Mouse (Mus musculus): ENCODE data around the gene Tspan5.

Tspan5 gene

GRCm38 (mm10) chr3:138741649-138742565, at the start of gene Tspan5:
TSS of gene Tspan5 (plus strand) at chr3:138742195.
- DNase-seq (ENCODE audit: inconsistent age in 2 of 2, low spot score in 1 of 2), result peak; percentile 89 to 93

DNA sequence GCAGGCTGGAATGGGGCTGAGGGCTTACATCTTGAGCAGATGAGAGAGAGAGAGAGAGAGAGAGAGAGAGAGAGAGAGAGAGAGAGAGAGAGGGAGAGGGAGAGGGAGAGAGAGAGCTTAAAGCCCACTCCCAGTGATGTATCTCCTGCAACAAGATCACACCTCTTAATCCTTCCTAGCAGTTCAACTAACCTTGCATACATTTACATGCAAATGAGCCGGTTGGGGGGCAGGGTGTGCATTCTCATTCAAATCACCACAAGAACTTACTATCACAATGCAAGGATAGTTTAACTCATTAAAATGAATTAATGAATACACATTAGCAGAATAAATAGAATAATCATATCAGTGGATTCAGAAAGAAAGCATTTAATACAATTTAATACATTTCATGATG, 49.7 kb upstream of the Tspan5 start:
- no peak for DNase-seq (ENCODE audit: inconsistent age in 2 of 2, low spot score in 1 of 2)

DNA sequence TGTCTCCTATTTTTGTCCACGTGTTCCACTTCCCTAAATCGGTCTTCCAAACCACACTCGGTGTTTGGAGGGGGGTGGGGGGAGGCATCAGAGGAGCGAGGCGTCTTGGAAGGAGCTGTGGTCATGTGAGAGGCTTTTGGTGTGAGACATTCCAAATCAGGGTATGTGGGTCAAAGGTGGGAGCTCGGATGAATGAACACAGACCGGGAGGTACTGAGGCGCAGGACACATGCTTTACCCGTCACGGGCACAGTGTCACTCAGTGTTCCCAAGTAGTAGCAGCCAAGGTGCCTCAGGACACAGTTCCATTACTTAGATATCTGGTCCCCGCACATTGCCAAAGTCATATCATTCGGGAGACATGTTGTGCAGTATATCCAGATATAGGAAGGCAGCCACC, 38.6 kb upstream of the Tspan5 start:
- DNase-seq (ENCODE audit: inconsistent age in 2 of 2, low spot score in 1 of 2), result no peak

DNA sequence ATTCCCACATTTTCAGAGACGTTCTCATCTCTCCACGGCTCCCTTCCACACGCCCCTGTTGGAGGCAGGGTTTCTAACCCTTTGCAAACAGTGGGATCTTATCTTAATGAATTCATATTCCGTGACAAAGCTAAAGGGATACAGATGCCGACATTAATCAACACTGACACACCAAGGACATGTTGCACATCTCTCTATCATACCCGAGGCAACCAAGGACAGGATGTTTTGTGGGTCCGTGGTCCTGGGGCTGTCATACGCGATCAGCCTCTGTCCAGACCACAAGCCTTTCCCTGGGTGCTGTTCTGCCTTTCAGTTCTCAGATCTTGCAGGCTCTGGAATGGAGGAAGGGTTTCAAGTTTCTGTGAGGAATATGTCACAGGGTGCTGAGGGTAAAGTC, 37.5 kb upstream of the Tspan5 start:
- peak; percentile 46 to 64 for DNase-seq (ENCODE audit: inconsistent age in 2 of 2, low spot score in 1 of 2)

DNA sequence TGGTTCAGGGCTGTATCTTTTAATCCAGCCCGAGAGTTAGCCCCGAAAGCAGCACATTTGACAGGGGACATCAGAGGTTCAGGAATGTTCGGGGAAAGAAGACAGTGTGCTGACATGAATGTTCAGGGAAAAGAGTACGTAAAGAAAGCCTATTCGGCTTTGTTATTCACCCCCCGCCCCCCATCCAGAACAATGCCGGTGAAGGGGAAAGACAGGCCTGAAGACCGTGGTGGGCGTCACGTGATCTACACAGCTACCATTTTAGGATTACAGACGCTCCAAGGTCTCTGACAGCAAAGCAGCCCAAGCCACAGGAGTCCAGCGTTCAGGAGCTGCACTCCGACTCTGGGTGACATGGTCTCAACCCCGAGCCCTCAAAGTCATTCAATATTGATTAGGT, 36.1 kb upstream of the Tspan5 start:
- no peak for DNase-seq (ENCODE audit: inconsistent age in 2 of 2, low spot score in 1 of 2)

GRCm38 (mm10) chr3:138709183-138709582, 32.8 kb upstream of the Tspan5 start:
- no peak for DNase-seq (ENCODE audit: inconsistent age in 2 of 2, low spot score in 1 of 2)

DNA sequence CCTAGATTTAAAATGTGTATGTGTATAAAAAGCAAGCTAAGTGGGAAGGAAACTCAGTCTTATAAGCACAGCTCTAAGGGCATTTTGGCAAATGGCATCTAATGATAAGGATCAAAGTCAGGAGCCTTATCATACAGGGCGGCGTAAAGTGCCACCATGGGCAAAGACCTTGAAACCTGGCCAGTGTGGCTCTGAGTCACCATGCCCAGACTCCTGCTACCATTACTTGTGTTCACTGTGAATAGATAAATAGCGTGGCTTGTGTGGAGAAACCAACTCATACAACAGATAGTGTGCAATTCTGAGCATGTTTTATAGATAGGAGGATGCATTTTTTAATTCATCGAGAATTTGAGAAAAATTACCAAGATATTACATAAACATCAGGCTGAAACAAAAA, 30.0 kb upstream of the Tspan5 start:
- DNase-seq (ENCODE audit: inconsistent age in 2 of 2, low spot score in 1 of 2), result peak; percentile 85 to 89

GRCm38 (mm10) chr3:138712452-138713140, 29.4 kb upstream of the Tspan5 start:
- DNase-seq (ENCODE audit: inconsistent age in 2 of 2, low spot score in 1 of 2), result no peak

GRCm38 (mm10) chr3:138713141-138713540, 28.9 kb upstream of the Tspan5 start:
- DNase-seq (ENCODE audit: inconsistent age in 2 of 2, low spot score in 1 of 2), result no peak

DNA sequence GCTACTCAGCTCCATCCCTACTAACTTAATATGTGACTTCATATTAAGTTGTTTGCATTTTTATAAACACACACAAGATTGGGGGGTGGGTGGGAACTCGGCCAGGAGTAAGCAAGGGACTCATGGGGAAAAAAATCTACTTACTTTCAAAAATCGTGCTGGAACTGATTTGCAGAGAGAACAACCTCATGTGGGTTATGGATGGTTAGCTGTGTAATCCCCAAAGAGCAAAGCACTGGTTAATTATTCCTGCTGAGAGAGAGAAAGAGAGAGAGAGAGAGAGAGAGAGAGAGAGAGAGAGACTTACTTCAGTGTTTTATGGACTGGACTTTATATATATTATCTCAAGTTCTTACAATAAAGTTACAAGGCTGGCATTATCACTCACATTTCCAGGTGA, 27.2 kb upstream of the Tspan5 start:
- DNase-seq (ENCODE audit: inconsistent age in 2 of 2, low spot score in 1 of 2), result no peak

DNA sequence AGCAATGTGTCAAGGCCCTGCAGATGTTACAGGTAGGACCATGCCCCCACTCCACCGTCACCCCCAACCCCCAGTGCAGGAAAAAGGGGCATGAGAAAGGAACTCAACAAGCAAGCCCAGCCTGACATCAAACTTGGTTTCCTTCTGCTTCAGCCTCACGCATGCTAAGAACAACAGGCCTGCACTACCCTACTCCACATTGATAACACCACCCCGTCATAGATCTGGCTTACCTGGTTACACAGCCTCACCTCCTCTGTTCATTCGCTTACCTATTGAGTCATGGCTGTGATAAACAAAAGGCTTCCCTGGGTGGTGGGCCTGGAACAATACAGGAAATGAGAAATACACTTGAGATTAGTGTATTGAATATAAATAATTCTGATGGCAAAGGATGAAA, 26.8 kb upstream of the Tspan5 start:
- DNase-seq (ENCODE audit: inconsistent age in 2 of 2, low spot score in 1 of 2), result no peak

- no peak for DNase-seq (ENCODE audit: inconsistent age in 2 of 2, low spot score in 1 of 2)
These were observed 25.0 kb upstream of the Tspan5 start for GRCm38 (mm10) chr3:138717040-138717439.

- DNase-seq (ENCODE audit: inconsistent age in 2 of 2, low spot score in 1 of 2), result peak; percentile 52 to 54
These were observed 19.8 kb upstream of the Tspan5 start for GRCm38 (mm10) chr3:138722152-138722551.

GRCm38 (mm10) chr3:138727571-138727970, 14.4 kb upstream of the Tspan5 start:
- DNase-seq (ENCODE audit: inconsistent age in 2 of 2, low spot score in 1 of 2), result peak; percentile 78 to 90

- DNase-seq (ENCODE audit: inconsistent age in 2 of 2, low spot score in 1 of 2), result no peak
These were observed 13.2 kb upstream of the Tspan5 start for GRCm38 (mm10) chr3:138728840-138729239.

DNA sequence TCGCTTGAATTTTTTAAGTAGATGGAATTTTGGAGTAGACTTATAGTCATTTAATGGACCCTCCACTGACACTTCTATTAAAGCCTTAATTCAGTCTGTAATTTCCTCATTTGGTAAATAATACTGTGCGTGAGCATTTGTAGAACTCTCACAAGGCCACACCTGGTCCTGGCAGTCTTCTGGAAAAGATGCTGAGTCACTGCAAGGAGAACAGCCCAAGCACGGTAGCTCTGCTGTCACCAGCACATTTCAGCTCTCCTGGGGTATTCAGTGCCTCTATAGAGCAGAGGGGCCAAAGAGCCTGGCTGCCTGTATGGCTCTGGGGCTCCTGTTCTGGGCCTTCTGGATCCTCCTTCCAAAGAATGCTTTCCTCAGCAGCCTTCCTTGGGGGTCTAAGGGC, 11.2 kb upstream of the Tspan5 start:
- no peak for DNase-seq (ENCODE audit: inconsistent age in 2 of 2, low spot score in 1 of 2)

GRCm38 (mm10) chr3:138735760-138736159, 6.2 kb upstream of the Tspan5 start:
- DNase-seq (ENCODE audit: inconsistent age in 2 of 2, low spot score in 1 of 2), result no peak

DNA sequence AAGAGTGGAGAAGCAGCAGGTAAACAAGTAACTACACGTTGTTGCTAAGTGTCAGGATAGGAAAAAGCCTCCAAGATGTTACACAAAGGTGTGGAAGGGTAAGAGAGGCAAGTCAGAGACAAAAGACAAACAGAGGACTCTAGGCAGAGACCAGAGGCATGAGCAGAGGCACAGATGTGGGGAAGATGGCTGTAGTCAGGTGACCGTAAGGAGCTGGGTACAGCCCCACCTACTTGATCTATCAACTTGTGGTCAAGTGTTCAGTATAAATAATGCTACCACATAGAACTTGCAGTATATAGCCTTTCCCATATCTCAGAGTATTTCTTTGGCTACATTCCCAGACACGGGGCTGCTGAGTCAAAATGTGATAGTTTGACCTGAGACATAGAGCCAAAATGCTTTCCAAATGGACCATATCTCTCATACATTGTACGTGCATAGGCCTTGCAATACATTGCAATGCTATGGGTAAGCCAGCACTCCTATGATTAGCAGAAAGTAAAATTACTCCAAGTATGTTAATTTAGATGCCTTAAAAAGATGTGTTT, 2.8 kb upstream of the Tspan5 start:
- DNase-seq (ENCODE audit: inconsistent age in 2 of 2, low spot score in 1 of 2), result no peak

DNA sequence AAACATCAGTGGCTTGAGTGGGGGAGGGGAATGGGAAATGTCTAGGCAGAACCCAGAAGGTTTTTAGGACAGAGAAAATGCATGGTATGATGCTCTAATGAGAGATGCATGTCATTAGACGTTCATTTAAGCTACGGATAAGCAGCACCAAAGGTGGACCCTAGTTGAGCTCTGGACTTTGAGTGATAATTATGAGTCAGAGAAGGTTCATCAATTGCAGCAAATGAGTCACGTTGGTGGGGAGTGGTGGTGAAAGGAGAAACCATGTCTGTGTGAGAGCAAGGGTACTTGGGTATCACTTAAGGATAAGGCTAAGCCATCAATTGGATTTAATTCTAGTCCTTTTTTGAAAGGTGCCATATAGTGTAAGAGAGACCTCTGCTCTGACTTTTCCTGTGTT, 1.7 kb upstream of the Tspan5 start:
- DNase-seq (ENCODE audit: inconsistent age in 2 of 2, low spot score in 1 of 2), result no peak

DNA sequence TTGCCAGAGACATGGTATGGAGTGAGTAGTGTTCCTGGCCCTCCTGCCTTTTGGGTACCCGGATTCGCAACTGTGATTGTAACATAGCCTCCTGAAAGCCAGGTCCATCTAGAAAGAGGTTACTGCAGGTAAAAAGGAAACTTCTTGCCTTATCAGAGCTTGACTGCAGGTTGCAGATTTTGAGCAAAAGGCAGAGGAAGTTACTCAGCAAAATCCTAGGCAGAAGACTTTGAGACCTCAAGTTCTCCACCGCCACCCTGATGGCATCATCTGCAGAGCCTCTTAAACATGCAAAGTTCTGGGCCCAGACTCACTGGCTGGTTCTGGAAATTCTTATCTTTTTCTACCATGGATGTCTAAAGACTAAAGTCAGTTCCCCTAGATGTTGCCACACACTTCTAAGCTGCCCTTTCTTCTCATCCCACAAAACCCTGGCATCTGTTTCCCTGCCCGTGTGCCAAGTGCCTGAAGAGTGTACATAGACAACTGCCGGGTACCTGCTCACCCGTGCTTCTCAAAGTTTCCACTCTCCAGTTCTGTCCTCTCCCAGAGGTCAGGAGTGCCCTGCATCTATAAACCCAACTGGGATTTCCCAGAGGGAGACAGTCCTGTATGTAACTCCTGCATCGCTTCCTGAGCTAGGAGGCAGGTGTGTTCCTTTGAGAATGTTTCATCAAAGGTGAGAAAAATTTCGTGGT, 1.0 kb upstream of the Tspan5 start:
- no peak for DNase-seq (ENCODE audit: inconsistent age in 2 of 2, low spot score in 1 of 2)

- peak in 1 of 2 experiments; percentile 53 for DNase-seq (ENCODE audit: inconsistent age in 2 of 2, low spot score in 1 of 2)
These were observed 553 bp downstream of the Tspan5 start for GRCm38 (mm10) chr3:138742566-138742930.
